Mouse (Mus musculus): ENCODE data around the gene Prkd1.

Prkd1 gene

GRCm38 (mm10) chr12:50554214-50554613 is 94.7 kb downstream of the Prkd1 start:
- DNase-seq (ENCODE audit: low spot score) = no peak

- DNase-seq (ENCODE audit: low spot score) = no peak
Measured at GRCm38 (mm10) chr12:50549860-50550555, 98.9 kb downstream of the Prkd1 start.

- no peak for DNase-seq (ENCODE audit: low spot score)
Measured at GRCm38 (mm10) chr12:50546394-50546793, 102.5 kb downstream of the Prkd1 start.

- no peak for DNase-seq (ENCODE audit: low spot score)
Measured at GRCm38 (mm10) chr12:50545610-50545919, 103.3 kb downstream of the Prkd1 start.

- no peak for DNase-seq (ENCODE audit: low spot score)
Measured at GRCm38 (mm10) chr12:50544855-50545609, 103.9 kb downstream of the Prkd1 start.

- no peak for DNase-seq (ENCODE audit: low spot score)
Measured at GRCm38 (mm10) chr12:50540793-50541192, 108.1 kb downstream of the Prkd1 start.

GRCm38 (mm10) chr12:50538296-50538965 is 110.5 kb downstream of the Prkd1 start:
- DNase-seq (ENCODE audit: low spot score) = no peak

- no peak for DNase-seq (ENCODE audit: low spot score)
Measured at GRCm38 (mm10) chr12:50537761-50538160, 111.1 kb downstream of the Prkd1 start.

- no peak for DNase-seq (ENCODE audit: low spot score)
Measured at GRCm38 (mm10) chr12:50537006-50537405, 111.9 kb downstream of the Prkd1 start.

- no peak for DNase-seq (ENCODE audit: low spot score)
Measured at GRCm38 (mm10) chr12:50528633-50529032, 120.3 kb downstream of the Prkd1 start.

- DNase-seq (ENCODE audit: low spot score) = no peak
Measured at GRCm38 (mm10) chr12:50524061-50524460, 124.8 kb downstream of the Prkd1 start.

- no peak for DNase-seq (ENCODE audit: low spot score)
Measured at GRCm38 (mm10) chr12:50514526-50514925, 134.4 kb downstream of the Prkd1 start.

- no peak for DNase-seq (ENCODE audit: low spot score)
Measured at GRCm38 (mm10) chr12:50511486-50512225, 137.2 kb downstream of the Prkd1 start.

GRCm38 (mm10) chr12:50508762-50509161 is 140.1 kb downstream of the Prkd1 start:
- no peak for DNase-seq (ENCODE audit: low spot score)

GRCm38 (mm10) chr12:50499796-50500504 is 148.9 kb downstream of the Prkd1 start:
- no peak for DNase-seq (ENCODE audit: low spot score)

- DNase-seq (ENCODE audit: low spot score) = no peak
Measured at GRCm38 (mm10) chr12:50496006-50496405, 152.9 kb downstream of the Prkd1 start.

GRCm38 (mm10) chr12:50479784-50480183 is 169.1 kb downstream of the Prkd1 start:
- no peak for DNase-seq (ENCODE audit: low spot score)

- DNase-seq (ENCODE audit: low spot score) = no peak
Measured at GRCm38 (mm10) chr12:50457151-50457550, 191.7 kb downstream of the Prkd1 start.

GRCm38 (mm10) chr12:50451761-50452160 is 197.1 kb downstream of the Prkd1 start:
- no peak for DNase-seq (ENCODE audit: low spot score)

- DNase-seq (ENCODE audit: low spot score) = no peak
Measured at GRCm38 (mm10) chr12:50436660-50437059, 212.2 kb downstream of the Prkd1 start.

GRCm38 (mm10) chr12:50430129-50430703 is 218.7 kb downstream of the Prkd1 start:
- no peak for DNase-seq (ENCODE audit: low spot score)

All from layer of hippocampus, adult 9-10 months (tissue).